Mouse (Mus musculus): ENCODE measurements at regions not wholly inside any gene's neighbourhood (a gene's known extent, or its start where the extent isn't known, plus 50 kb on each side); places are given as distances from the start of the nearest gene placed in this dataset.

- TF ChIP-seq FLI1 (IDR thresholded peaks at IDR 0.05; ENCODE audit: low read length) (no peak), GATA1 (IDR thresholded peaks at IDR 0.05; ENCODE audit: borderline replicate concordance, low read length) (no peak)
Measured at GRCm38 (mm10) chr7:70712141-70712540, 345.6 kb upstream of the Nr2f2 start.

Data from megakaryocyte, embryonic 14.5 days (primary cell).